Mouse (Mus musculus): ENCODE measurements at regions not wholly inside any gene's neighbourhood (a gene's known extent, or its start where the extent isn't known, plus 50 kb on each side); places are given as distances from the start of the nearest gene placed in this dataset.
"Not testable (repeated sequence)": the region's sequence is repeated elsewhere in the genome, so short reads cannot be mapped to it uniquely, and the experiment has no call there.

DNA sequence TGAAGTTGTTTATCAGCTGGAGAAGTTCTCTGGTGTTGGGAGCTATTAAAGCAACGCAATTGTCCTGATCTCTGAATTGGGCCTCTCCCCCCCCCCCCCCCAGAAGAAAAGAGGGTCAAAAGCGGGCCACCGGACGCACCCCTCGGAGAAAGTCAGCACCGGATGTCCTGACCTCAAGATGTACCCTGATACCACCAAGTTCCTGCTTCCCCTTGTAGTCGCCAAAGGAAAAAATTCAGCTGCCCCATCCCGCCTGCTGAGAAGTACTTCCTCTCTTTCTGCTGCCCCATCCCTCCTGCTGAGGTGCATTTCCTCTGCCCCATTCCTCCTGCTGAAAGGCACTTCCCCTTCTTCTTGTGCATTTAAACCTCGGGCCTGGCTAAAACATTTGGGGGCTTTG, 1191.1 kb upstream of the 1700008P02Rik start:
- not testable (repeated sequence) for H3K4me1 ChIP-seq (ENCODE audit: control insufficient read depth, insufficient read depth, low read length); DNase-seq (ENCODE audit: extremely low read depth, low read depth, low spot score); H3K27ac ChIP-seq (replicated peaks; ENCODE audit: insufficient read depth, low read depth, low read length); H3K36me3 ChIP-seq (ENCODE audit: control insufficient read depth, insufficient read depth, low read length); H3K79me2 ChIP-seq (ENCODE audit: control insufficient read depth, insufficient read depth, low read length); H3K27me3 ChIP-seq (ENCODE audit: control insufficient read depth, insufficient read depth, low read length); H3K9ac ChIP-seq (ENCODE audit: low read depth, low read length); H3K4me3 ChIP-seq (ENCODE audit: insufficient read depth, low read depth, low read length)
- WGBS = 87% methylated on average over 9 of the region's 9 CpGs

- H3K9ac ChIP-seq (ENCODE audit: low read depth, low read length); H3K4me1 ChIP-seq (ENCODE audit: control insufficient read depth, insufficient read depth, low read length); DNase-seq (ENCODE audit: extremely low read depth, low read depth, low spot score); H3K27ac ChIP-seq (replicated peaks; ENCODE audit: insufficient read depth, low read depth, low read length); H3K27me3 ChIP-seq (ENCODE audit: control insufficient read depth, insufficient read depth, low read length); H3K79me2 ChIP-seq (ENCODE audit: control insufficient read depth, insufficient read depth, low read length); H3K4me3 ChIP-seq (ENCODE audit: insufficient read depth, low read depth, low read length); H3K36me3 ChIP-seq (ENCODE audit: control insufficient read depth, insufficient read depth, low read length): not testable (repeated sequence)
- 76% methylated on average over 2 of the region's 2 CpGs for WGBS
Observed at GRCm38 (mm10) chr3:7805121-7805520, 1184.9 kb upstream of the 1700008P02Rik start.

GRCm38 (mm10) chr3:7804209-7804608, 1184.0 kb upstream of the 1700008P02Rik start:
- no peaks in the 10 kb centered on the region for H3K36me3 ChIP-seq (ENCODE audit: control insufficient read depth, insufficient read depth, low read length)
- no peak overlapping the region for H3K4me3 ChIP-seq (ENCODE audit: insufficient read depth, low read depth, low read length)
- H3K4me1 ChIP-seq (ENCODE audit: control insufficient read depth, insufficient read depth, low read length) = no peaks in the 10 kb centered on the region
- 83% methylated on average over 1 of the region's 1 CpGs for WGBS
- DNase-seq (ENCODE audit: extremely low read depth, low read depth, low spot score) = no peak
- H3K79me2 ChIP-seq (ENCODE audit: control insufficient read depth, insufficient read depth, low read length) = no peaks in the 10 kb centered on the region
- H3K27ac ChIP-seq (replicated peaks; ENCODE audit: insufficient read depth, low read depth, low read length) = no peak overlapping the region
- TF ChIP-seq CTCF (IDR thresholded peaks at IDR 0.05; ENCODE audit: low read depth, low read length) = no peak
- TF ChIP-seq POLR2A (IDR thresholded peaks at IDR 0.05; ENCODE audit: extremely low read depth, insufficient read depth, low read length) = no peak
- H3K27me3 ChIP-seq (ENCODE audit: control insufficient read depth, insufficient read depth, low read length) = no peaks in the 10 kb centered on the region
- H3K9ac ChIP-seq (ENCODE audit: low read depth, low read length) = no peak overlapping the region

GRCm38 (mm10) chr3:7799486-7799885, 1179.2 kb upstream of the 1700008P02Rik start:
- WGBS = 87% methylated on average over 4 of the region's 4 CpGs

DNA sequence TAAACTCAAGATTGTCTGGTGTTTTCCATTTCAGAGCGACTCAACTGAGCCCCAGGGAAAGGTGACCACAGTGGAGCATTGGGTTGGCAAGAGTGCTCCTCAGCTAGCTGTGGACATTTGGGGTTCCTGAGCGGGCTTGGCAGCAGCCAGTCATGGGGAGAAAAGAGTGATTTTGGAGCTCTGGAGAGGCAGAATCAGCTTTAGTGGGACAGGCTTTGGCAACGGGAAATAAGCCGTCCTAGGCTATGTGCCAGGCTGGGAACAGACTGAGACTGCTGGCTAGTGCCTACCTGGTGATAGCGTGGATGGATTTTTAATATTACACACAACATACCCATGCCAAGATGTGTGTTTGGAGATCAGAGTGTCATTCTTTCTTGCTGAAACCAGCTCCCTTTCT, 1167.4 kb upstream of the 1700008P02Rik start:
- H3K4me1 ChIP-seq (ENCODE audit: control insufficient read depth, insufficient read depth, low read length) = no peaks in the 10 kb centered on the region
- no peaks in the 10 kb centered on the region for H3K36me3 ChIP-seq (ENCODE audit: control insufficient read depth, insufficient read depth, low read length)
- no peak overlapping the region for H3K27ac ChIP-seq (replicated peaks; ENCODE audit: insufficient read depth, low read depth, low read length)
- TF ChIP-seq POLR2A (IDR thresholded peaks at IDR 0.05; ENCODE audit: extremely low read depth, insufficient read depth, low read length) = no peak
- no peak for TF ChIP-seq CTCF (IDR thresholded peaks at IDR 0.05; ENCODE audit: low read depth, low read length)
- DNase-seq (ENCODE audit: extremely low read depth, low read depth, low spot score) = no peak
- H3K27me3 ChIP-seq (ENCODE audit: control insufficient read depth, insufficient read depth, low read length) = no peaks in the 10 kb centered on the region
- no peaks in the 10 kb centered on the region for H3K79me2 ChIP-seq (ENCODE audit: control insufficient read depth, insufficient read depth, low read length)
- no peak overlapping the region for H3K9ac ChIP-seq (ENCODE audit: low read depth, low read length)
- no peak overlapping the region for H3K4me3 ChIP-seq (ENCODE audit: insufficient read depth, low read depth, low read length)
- WGBS = 88% methylated on average over 5 of the region's 5 CpGs

More at GRCm38 (mm10) chr3:7799486-7799885, 1179.2 kb upstream of the 1700008P02Rik start:
- Histone ChIP-seq H3K4me3 (ENCODE audit: insufficient read depth, low read depth, low read length) (no peak overlapping the region), H3K27me3 (ENCODE audit: control insufficient read depth, insufficient read depth, low read length) (no peaks in the 10 kb centered on the region), H3K27ac (replicated peaks; ENCODE audit: insufficient read depth, low read depth, low read length) (no peak overlapping the region), H3K36me3 (ENCODE audit: control insufficient read depth, insufficient read depth, low read length) (no peaks in the 10 kb centered on the region), H3K4me1 (ENCODE audit: control insufficient read depth, insufficient read depth, low read length) (no peaks in the 10 kb centered on the region), H3K9ac (ENCODE audit: low read depth, low read length) (no peak overlapping the region), H3K79me2 (ENCODE audit: control insufficient read depth, insufficient read depth, low read length) (no peaks in the 10 kb centered on the region)
- DNase-seq (ENCODE audit: extremely low read depth, low read depth, low spot score) = no peak
- TF ChIP-seq CTCF (IDR thresholded peaks at IDR 0.05; ENCODE audit: low read depth, low read length) = no peak
- TF ChIP-seq POLR2A (IDR thresholded peaks at IDR 0.05; ENCODE audit: extremely low read depth, insufficient read depth, low read length) = no peak

DNA sequence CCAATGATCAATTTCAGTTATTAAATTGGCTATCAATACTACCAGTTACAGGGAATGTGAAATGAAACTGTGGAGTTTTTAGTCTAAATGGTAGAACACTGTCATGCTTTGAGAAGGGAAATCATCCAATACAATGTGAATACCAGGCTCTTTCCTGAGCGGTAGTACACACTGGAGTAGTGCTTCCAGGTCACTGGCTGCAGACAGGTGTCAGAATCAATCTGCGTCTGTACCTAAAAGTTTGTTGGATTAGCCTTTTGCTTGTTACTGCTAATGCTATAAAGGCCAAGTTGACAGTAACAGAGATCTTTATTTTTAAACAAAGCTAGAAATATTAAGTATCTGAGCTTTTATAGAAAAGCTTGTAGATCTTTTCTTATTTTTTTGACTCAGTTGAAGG, 1164.9 kb upstream of the 1700008P02Rik start:
- Histone ChIP-seq H3K36me3 (ENCODE audit: control insufficient read depth, insufficient read depth, low read length) (no peaks in the 10 kb centered on the region), H3K4me1 (ENCODE audit: control insufficient read depth, insufficient read depth, low read length) (no peaks in the 10 kb centered on the region), H3K79me2 (ENCODE audit: control insufficient read depth, insufficient read depth, low read length) (no peaks in the 10 kb centered on the region), H3K27ac (replicated peaks; ENCODE audit: insufficient read depth, low read depth, low read length) (no peak overlapping the region), H3K27me3 (ENCODE audit: control insufficient read depth, insufficient read depth, low read length) (no peaks in the 10 kb centered on the region), H3K9ac (ENCODE audit: low read depth, low read length) (no peak overlapping the region), H3K4me3 (ENCODE audit: insufficient read depth, low read depth, low read length) (no peak overlapping the region)
- TF ChIP-seq POLR2A (IDR thresholded peaks at IDR 0.05; ENCODE audit: extremely low read depth, insufficient read depth, low read length) (no peak), CTCF (IDR thresholded peaks at IDR 0.05; ENCODE audit: low read depth, low read length) (no peak)
- WGBS = 87% methylated on average over 2 of the region's 2 CpGs
- no peak for DNase-seq (ENCODE audit: extremely low read depth, low read depth, low spot score)
